Mouse (Mus musculus): ENCODE measurements around the gene Tmem206.
A peak's percentile ranks its signal among the peaks of the same experiment; 100 is the strongest.

Tmem206 gene

GRCm38 (mm10) chr1:191325726-191326232 is at the start of gene Tmem206:
Tmem206 (plus strand) TSS chr1:191325912.
- peak; percentile 93 for DNase-seq

- no peak for DNase-seq
These were observed 49.5 kb upstream of the Tmem206 start for GRCm38 (mm10) chr1:191276181-191276580.

GRCm38 (mm10) chr1:191277549-191278059 is 48.1 kb upstream of the Tmem206 start:
- no peak for DNase-seq

- DNase-seq, result no peak
These were observed 47.4 kb upstream of the Tmem206 start for GRCm38 (mm10) chr1:191278324-191278723.

- no peak for DNase-seq
These were observed 44.5 kb upstream of the Tmem206 start for GRCm38 (mm10) chr1:191281171-191281570.

- no peak for DNase-seq
These were observed 43.4 kb upstream of the Tmem206 start for GRCm38 (mm10) chr1:191282319-191282718.

GRCm38 (mm10) chr1:191283110-191284040 is 42.3 kb upstream of the Tmem206 start:
- DNase-seq, result no peak

- no peak for DNase-seq
These were observed 41.2 kb upstream of the Tmem206 start for GRCm38 (mm10) chr1:191284502-191284901.

- DNase-seq, result peak; percentile 54
These were observed 37.0 kb upstream of the Tmem206 start for GRCm38 (mm10) chr1:191288762-191289161.

GRCm38 (mm10) chr1:191292348-191292747 is 33.4 kb upstream of the Tmem206 start:
- DNase-seq, result peak; percentile 35

GRCm38 (mm10) chr1:191293051-191293450 is 32.7 kb upstream of the Tmem206 start:
- no peak for DNase-seq

GRCm38 (mm10) chr1:191293996-191294795 is 31.5 kb upstream of the Tmem206 start:
- DNase-seq, result no peak

- no peak for DNase-seq
These were observed 29.9 kb upstream of the Tmem206 start for GRCm38 (mm10) chr1:191295784-191296183.

GRCm38 (mm10) chr1:191296445-191296844 is 29.3 kb upstream of the Tmem206 start:
- no peak for DNase-seq

GRCm38 (mm10) chr1:191298304-191298703 is 27.4 kb upstream of the Tmem206 start:
- DNase-seq, result no peak

- peak; percentile 55 for DNase-seq
These were observed 26.3 kb upstream of the Tmem206 start for GRCm38 (mm10) chr1:191299215-191299942.

GRCm38 (mm10) chr1:191301903-191302302 is 23.8 kb upstream of the Tmem206 start:
- DNase-seq, result no peak

GRCm38 (mm10) chr1:191303736-191304135 is 22.0 kb upstream of the Tmem206 start:
- DNase-seq, result no peak

- DNase-seq, result no peak
These were observed 21.5 kb upstream of the Tmem206 start for GRCm38 (mm10) chr1:191304216-191304615.

- no peak for DNase-seq
These were observed 20.1 kb upstream of the Tmem206 start for GRCm38 (mm10) chr1:191305610-191306009.

- no peak for DNase-seq
These were observed 19.4 kb upstream of the Tmem206 start for GRCm38 (mm10) chr1:191306316-191306715.

- no peak for DNase-seq
These were observed 17.8 kb upstream of the Tmem206 start for GRCm38 (mm10) chr1:191307766-191308455.

Measured in right cerebral cortex, postnatal 14 days (tissue).